Mouse (Mus musculus) kidney, adult 2 months (tissue): ENCODE results near the gene Hdac4. TPM values are rescaled to one million over a fixed set of nuclear protein-coding genes. Genes with fewer than 3 reads are reported as not detected.
A peak's percentile ranks its signal among the peaks of the same experiment; 100 is the strongest.

Experiments
- DNase-seq: peaks from one replicate; pipeline ENCODE4 v3.0.0; 2021
- H3K27ac ChIP-seq: fragments of 200-500 bp; 2 replicates; pipeline ENCODE4 v1.5.1; 2012; ENCODE audit warnings: low read depth, low read length, control low read depth, inconsistent platforms; ENCODE audit not compliant: insufficient read depth
- H3K27me3 ChIP-seq: fragments of 200-500 bp; replicated peaks from 2 replicates; pipeline ENCODE4 v1.6.1; 2012; ENCODE audit warnings: mild to moderate bottlenecking, moderate library complexity, low read length, inconsistent platforms; ENCODE audit not compliant: control insufficient read depth, insufficient read depth
- H3K36me3 ChIP-seq: fragments of 200-500 bp; 2 replicates; pipeline ENCODE4 v1.6.1; 2012; ENCODE audit warnings: mild to moderate bottlenecking, moderate library complexity, low read length, inconsistent platforms; ENCODE audit not compliant: control insufficient read depth, insufficient read depth
- H3K4me1 ChIP-seq: fragments of 200-500 bp; 2 replicates; pipeline ENCODE4 v1.6.1; 2011; ENCODE audit warnings: low read length; ENCODE audit not compliant: control insufficient read depth, insufficient read depth
- H3K4me3 ChIP-seq: fragments of 200-500 bp; 2 replicates; pipeline ENCODE4 v1.5.1; 2011; ENCODE audit warnings: mild to moderate bottlenecking, low read depth, low read length, control low read depth; ENCODE audit not compliant: insufficient read depth
- CTCF ChIP-seq: fragments of 200-500 bp; conservative IDR thresholded peaks from 2 replicates; pipeline ENCODE4 v1.5.1; 2011; ENCODE audit warnings: low read depth, mild to moderate bottlenecking, control low read depth, low read length, moderate library complexity, mixed read lengths; ENCODE audit not compliant: insufficient read depth, insufficient read length
- POLR2A ChIP-seq: fragments of 200-500 bp; IDR thresholded peaks from one replicate; pipeline ENCODE4 v1.6.1; 2011; ENCODE audit warnings: low read depth, low read length, control low read depth
- WGBS: fragments of 180-500 bp; shearing (Covaris S2); methylation state at CpG from one replicate; pipeline ENCODE4 v1.1.7; 2018; 5-methylcytosine and 5-hydroxymethylcytosine counted together
- polyA plus RNA-seq: library from polyadenylated mRNA; depleted of rRNA; stranded (reverse); fragments of >200 nt; gene quantifications from 2 replicates; pipeline ENCODE4 v1.2.3, GENCODE M21; 2012

Gene Hdac4
- polyA plus RNA-seq, 1 experiment = 10.0 TPM

DNA sequence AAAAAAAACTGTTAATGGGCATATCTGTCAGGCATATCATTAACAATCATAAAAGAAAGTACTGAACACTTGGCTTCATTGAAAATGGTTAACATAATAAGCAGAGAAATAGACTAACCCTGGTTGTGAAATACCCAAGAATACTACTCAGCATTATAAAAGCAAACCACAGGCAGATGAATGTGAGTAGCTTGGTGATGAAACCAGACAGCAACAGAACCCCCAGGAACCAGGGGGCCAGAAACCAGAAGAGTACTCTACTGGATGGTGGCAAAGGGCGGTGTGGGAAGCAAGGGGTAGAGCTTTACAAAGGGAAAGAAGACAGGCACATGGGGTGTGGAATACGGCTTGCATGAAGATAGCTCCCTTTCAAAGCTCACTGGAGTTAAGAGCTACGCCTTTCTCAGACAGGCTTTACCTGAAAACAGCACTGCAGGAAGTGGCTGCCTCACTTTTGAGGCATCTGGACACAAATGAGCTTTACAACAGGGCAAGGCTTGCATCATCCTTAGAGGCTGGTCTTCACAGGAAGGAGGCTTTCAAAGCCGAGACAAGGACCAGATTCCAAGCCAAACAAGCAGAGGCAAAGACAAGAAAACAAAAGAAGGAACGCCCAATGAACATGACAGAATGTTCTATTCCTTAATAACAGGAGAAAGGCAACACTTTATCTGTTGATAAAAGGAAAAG, 12.3 kb downstream of the Hdac4 start:
- peaks cover 10% of the 10 kb centered on the region; the same call in 1 of the 2 replicates for H3K4me1 ChIP-seq
- H3K4me3 ChIP-seq = no peak overlapping the region
- DNase-seq = no peak
- TF ChIP-seq POLR2A (no peak), CTCF (no peak)
- H3K27ac ChIP-seq = no peak overlapping the region
- no peaks in the 10 kb centered on the region for H3K36me3 ChIP-seq
- WGBS = 73% methylated on average over 5 of the region's 5 CpGs
- H3K27me3 ChIP-seq = no peaks in the 10 kb centered on the region

DNA sequence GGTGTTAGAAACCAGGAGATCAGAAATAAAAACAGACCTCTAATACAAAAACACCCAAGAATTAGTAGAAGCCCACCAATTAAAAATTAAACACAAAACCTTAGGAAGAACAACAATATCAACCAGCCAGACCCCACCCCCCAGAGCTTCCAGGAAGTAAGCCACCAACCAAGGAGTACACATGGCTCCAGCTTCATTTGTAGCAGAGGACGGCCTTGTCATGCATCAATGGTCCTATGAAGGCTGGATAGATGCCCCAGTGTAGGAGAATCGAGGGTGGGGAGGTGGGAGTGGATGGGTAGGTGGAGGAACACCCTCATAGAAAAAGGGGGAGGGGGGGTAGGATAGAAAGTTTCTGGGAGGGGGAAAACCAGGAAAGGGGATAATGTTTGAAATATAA, 13.5 kb downstream of the Hdac4 start:
- no peak for DNase-seq
- Histone ChIP-seq H3K27me3 (no peaks in the 10 kb centered on the region), H3K27ac (no peak overlapping the region), H3K4me3 (no peak overlapping the region), H3K4me1 (peaks cover 13% of the 10 kb centered on the region; the same call in 1 of the 2 replicates), H3K36me3 (no peaks in the 10 kb centered on the region)
- 46% methylated on average over 2 of the region's 2 CpGs for WGBS
- no peak for TF ChIP-seq POLR2A
- no peak for TF ChIP-seq CTCF

DNA sequence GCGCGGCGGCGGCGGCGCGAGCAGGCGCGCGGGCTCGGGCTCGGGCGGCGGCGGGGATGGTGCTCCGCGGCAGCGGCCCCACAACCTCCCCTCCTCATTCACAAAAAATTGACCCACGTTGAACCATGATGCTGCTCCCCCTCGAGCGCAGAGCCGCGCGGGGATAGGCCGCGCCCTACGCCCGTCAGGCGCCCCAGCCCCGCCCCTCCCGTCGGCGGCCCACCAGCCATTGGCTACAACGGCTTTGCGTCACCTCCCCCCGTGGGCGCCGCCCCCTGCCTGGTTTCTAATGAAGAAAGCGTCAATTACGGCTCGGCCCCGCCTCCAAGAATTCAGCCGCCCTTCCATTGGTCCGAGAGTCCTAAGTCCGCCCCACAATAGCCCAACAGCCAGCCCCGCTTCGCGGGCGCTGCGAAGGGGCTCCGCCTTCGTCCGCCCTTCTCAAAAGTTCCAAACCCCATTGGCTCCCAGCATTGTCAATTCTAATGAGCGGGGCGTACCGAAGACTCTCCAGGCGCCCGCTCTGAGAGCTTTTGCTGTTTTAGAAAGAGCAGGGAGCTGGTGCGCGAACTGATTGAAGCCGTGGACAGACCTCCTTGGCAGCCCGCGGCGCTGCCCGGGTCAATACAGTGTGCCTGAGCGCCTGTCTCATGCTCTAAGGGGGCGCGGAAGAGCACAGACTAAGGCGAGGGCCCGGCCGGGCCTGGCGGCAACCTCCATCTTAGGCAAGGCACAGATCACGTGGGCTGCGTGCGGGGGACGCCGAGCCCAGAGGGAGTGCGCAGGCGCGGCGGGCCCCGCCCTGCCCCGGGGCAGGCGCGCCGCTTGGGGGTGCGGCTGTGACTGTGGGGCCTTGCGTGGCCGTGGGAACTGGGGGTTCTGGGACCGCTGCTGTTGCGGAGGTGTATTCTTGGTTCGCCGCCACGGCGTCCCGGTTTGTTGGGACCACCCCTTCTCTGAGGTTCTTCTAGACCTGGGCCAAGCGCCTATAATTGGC, 15.1 kb downstream of the Hdac4 start:
- Histone ChIP-seq H3K27me3 (no peaks in the 10 kb centered on the region), H3K4me3 (peak overlapping the region; percentile 81), H3K36me3 (no peaks in the 10 kb centered on the region), H3K27ac (peak overlapping the region; percentile 89), H3K4me1 (peaks cover 13% of the 10 kb centered on the region; the same call in 1 of the 2 replicates)
- peak; percentile 100 for DNase-seq
- 4% methylated on average over 97 of the region's 97 CpGs for WGBS
- TF ChIP-seq CTCF (no peak), POLR2A (peak; percentile 56)

DNA sequence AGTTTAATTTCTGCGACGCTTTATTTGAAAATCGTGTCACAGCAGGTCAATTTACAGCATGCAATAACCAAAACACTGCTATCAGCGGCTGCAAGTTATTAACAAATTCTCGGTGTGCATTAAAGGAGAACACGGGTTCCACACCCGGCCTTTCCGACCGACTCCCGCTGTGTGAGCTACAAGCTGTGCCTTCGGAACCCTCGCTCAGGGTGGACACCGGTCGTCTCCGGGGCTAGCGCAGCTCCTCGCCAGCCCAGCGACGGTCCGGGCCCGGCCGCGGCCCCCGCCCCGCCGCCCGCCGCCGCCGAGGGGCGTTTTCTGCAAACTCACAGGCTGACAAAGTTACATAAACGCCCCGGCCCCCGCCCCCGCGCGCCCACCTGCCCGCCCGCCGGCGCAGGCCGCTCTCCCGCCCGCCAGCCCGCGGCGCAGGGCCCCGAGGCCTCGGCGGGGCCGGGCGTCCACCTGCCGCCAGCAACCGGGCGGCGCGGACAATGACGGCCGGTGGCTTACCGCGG, 16.0 kb downstream of the Hdac4 start:
- DNase-seq = peak; percentile 56
- TF ChIP-seq POLR2A (no peak), CTCF (no peak)
- Histone ChIP-seq H3K4me3 (peak overlapping the region; percentile 75), H3K27ac (peak overlapping the region; percentile 73), H3K4me1 (peaks cover 17% of the 10 kb centered on the region), H3K36me3 (no peaks in the 10 kb centered on the region), H3K27me3 (no peaks in the 10 kb centered on the region)
- 12% methylated on average over 61 of the region's 61 CpGs for WGBS

DNA sequence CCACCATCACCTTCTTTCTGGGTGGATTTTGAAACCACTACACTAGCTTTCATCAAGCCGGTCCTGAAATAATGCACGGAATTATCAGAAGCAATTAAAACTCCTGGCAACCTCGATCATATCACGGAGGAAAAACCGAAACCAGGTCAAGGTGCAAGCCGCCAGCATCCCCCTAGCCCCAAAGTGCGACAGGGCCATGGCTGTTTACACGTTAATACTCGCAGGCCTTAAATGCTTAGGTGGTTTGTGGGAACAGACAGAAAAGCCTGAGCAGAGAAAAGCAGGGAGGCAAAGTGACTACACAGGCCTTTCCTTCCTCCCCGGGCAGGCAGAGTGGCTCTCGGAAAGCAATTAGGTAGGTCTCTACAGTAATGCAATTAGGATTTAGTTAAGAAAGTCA, 16.4 kb downstream of the Hdac4 start:
- peak; percentile 40 for DNase-seq
- TF ChIP-seq CTCF = no peak
- no peaks in the 10 kb centered on the region for H3K27me3 ChIP-seq
- peak overlapping the region; percentile 75 for H3K4me3 ChIP-seq
- no peaks in the 10 kb centered on the region for H3K36me3 ChIP-seq
- WGBS = 7% methylated on average over 11 of the region's 11 CpGs
- H3K27ac ChIP-seq = peak overlapping the region; percentile 73
- peaks cover 18% of the 10 kb centered on the region for H3K4me1 ChIP-seq

DNA sequence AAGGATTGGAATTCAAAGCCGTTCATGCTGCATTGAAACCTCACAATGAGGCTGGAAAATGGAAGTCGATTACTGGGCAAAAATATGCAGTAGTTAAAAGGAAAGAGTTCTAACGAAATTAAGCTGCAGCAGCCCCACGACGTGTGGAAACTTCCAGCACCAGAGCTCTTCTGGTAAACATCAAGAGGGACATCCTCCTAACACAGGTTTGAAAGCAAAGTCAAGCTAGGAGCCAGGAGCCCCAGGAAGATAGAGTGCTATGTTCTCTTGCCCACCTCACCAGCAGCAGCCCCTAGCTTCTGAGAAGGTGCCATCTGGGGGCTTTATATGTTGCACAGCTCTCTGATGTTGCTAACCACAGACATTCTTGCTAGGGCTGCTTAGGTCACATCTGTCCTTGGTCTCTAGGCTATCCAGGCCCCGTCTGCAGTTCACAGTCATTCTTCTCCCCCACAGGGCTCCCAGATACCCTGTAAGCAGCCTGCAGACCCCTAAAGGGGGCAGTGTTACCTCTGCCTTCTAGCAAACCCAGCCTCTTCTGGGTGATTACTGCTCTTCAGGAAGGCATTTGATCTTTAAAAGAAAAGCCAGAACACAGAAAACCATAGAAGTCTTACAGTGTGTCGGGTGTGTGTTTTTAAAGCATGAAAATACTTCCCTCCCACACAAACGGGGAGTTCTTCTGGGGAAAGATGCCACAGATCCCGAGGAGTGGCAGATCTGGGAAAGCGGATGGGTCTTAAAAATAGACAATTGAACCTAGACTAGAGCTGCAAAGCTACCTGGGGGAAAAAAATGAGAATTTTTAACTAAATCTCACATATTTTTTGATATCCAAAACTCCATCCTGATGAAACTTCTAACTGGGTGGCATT, 17.2 kb downstream of the Hdac4 start:
- no peak overlapping the region for H3K4me3 ChIP-seq
- DNase-seq = no peak
- no peak overlapping the region for H3K27ac ChIP-seq
- 63% methylated on average over 10 of the region's 10 CpGs for WGBS
- peaks cover 20% of the 10 kb centered on the region for H3K4me1 ChIP-seq
- H3K36me3 ChIP-seq = no peaks in the 10 kb centered on the region
- TF ChIP-seq POLR2A (no peak), CTCF (no peak)
- H3K27me3 ChIP-seq = no peaks in the 10 kb centered on the region
